Mouse (Mus musculus): Measurements from ENCODE around the gene Ndufb2. TPM values are rescaled to one million over a fixed set of nuclear protein-coding genes. Genes with fewer than 3 reads are reported as not detected.

Gene Ndufb2
- total and polyA plus RNA-seq, 3 experiments = 625 to 916 (median 742) TPM

- H3K4me1 ChIP-seq (ENCODE audit: control insufficient read depth, insufficient read depth, low read length) = peaks cover 7% of the 10 kb centered on the region; the same call in 1 of the 2 replicates
- no peak for DNase-seq
- 59% methylated on average over 8 of the region's 8 CpGs for WGBS
- intact Hi-C loops (cut with DNase I) = loop anchor here (5.0 kb wide), 1 partner anchor 55 kb away; no protein-coding TSS in a partner anchor
- no peaks in the 10 kb centered on the region for H3K36me3 ChIP-seq (ENCODE audit: control insufficient read depth, insufficient read depth, low read length)
- no peak overlapping the region for H3K9ac ChIP-seq (ENCODE audit: low read depth, low read length)
- H3K27me3 ChIP-seq (ENCODE audit: control insufficient read depth, insufficient read depth, low read length) = no peaks in the 10 kb centered on the region
- H3K4me3 ChIP-seq = no peak overlapping the region
- no peak overlapping the region for H3K27ac ChIP-seq
- H3K79me2 ChIP-seq (replicated peaks; ENCODE audit: control insufficient read depth, insufficient read depth, low read length) = no peaks in the 10 kb centered on the region
- TF ChIP-seq CTCF (IDR thresholded peaks at IDR 0.05) (no peak), EP300 (IDR thresholded peaks at IDR 0.05; ENCODE audit: insufficient read depth, low read depth, low read length) (no peak), POLR2A (IDR thresholded peaks at IDR 0.05; ENCODE audit: insufficient read depth, low read depth, low read length) (no peak)
Observed at GRCm38 (mm10) chr6:39551981-39552636, 40.3 kb upstream of the Ndufb2 start.

- WGBS = 58% methylated on average over 12 of the region's 12 CpGs
- Histone ChIP-seq H3K4me1 (ENCODE audit: control insufficient read depth, insufficient read depth, low read length) (peaks cover 7% of the 10 kb centered on the region; the same call in 1 of the 2 replicates), H3K27me3 (ENCODE audit: control insufficient read depth, insufficient read depth, low read length) (no peaks in the 10 kb centered on the region), H3K9ac (ENCODE audit: low read depth, low read length) (no peak overlapping the region), H3K4me3 (peak overlapping the region; percentile 9; the same call in 1 of the 2 replicates), H3K36me3 (ENCODE audit: control insufficient read depth, insufficient read depth, low read length) (no peaks in the 10 kb centered on the region), H3K79me2 (replicated peaks; ENCODE audit: control insufficient read depth, insufficient read depth, low read length) (no peaks in the 10 kb centered on the region), H3K27ac (peak overlapping the region; percentile 68)
- intact Hi-C loops (cut with DNase I) = loop anchor here (5.0 kb wide), 1 partner anchor 58 kb away; no protein-coding TSS in a partner anchor
- peak in 1 of 2 experiments; percentile 31 for DNase-seq
- TF ChIP-seq CTCF (IDR thresholded peaks at IDR 0.05) (no peak), POLR2A (IDR thresholded peaks at IDR 0.05; ENCODE audit: insufficient read depth, low read depth, low read length) (no peak; the same call in 1 of the 2 replicates), EP300 (IDR thresholded peaks at IDR 0.05; ENCODE audit: insufficient read depth, low read depth, low read length) (no peak)
Observed at GRCm38 (mm10) chr6:39554888-39555647, 37.3 kb upstream of the Ndufb2 start.

- no peaks in the 10 kb centered on the region for H3K79me2 ChIP-seq (replicated peaks; ENCODE audit: control insufficient read depth, insufficient read depth, low read length)
- no peak overlapping the region; the same call in 1 of the 2 replicates for H3K27ac ChIP-seq
- intact Hi-C loops (cut with DNase I) = no loop called here
- H3K36me3 ChIP-seq (ENCODE audit: control insufficient read depth, insufficient read depth, low read length) = no peaks in the 10 kb centered on the region
- no peaks in the 10 kb centered on the region for H3K27me3 ChIP-seq (ENCODE audit: control insufficient read depth, insufficient read depth, low read length)
- peaks cover 7% of the 10 kb centered on the region; the same call in 1 of the 2 replicates for H3K4me1 ChIP-seq (ENCODE audit: control insufficient read depth, insufficient read depth, low read length)
- DNase-seq = no peak
- 79% methylated on average over 2 of the region's 2 CpGs for WGBS
- no peak overlapping the region for H3K9ac ChIP-seq (ENCODE audit: low read depth, low read length)
- no peak overlapping the region for H3K4me3 ChIP-seq
- TF ChIP-seq EP300 (IDR thresholded peaks at IDR 0.05; ENCODE audit: insufficient read depth, low read depth, low read length) (no peak), POLR2A (IDR thresholded peaks at IDR 0.05; ENCODE audit: insufficient read depth, low read depth, low read length) (no peak), CTCF (IDR thresholded peaks at IDR 0.05) (no peak)
Observed at GRCm38 (mm10) chr6:39555648-39555945, 36.8 kb upstream of the Ndufb2 start.

GRCm38 (mm10) chr6:39556900-39557659, 35.3 kb upstream of the Ndufb2 start:
- peak overlapping the region; percentile 76 for H3K4me3 ChIP-seq
- DNase-seq = peak; percentile 59 to 74
- peak overlapping the region; percentile 83 for H3K27ac ChIP-seq
- H3K36me3 ChIP-seq (ENCODE audit: control insufficient read depth, insufficient read depth, low read length) = no peaks in the 10 kb centered on the region
- H3K27me3 ChIP-seq (ENCODE audit: control insufficient read depth, insufficient read depth, low read length) = no peaks in the 10 kb centered on the region
- peaks cover 7% of the 10 kb centered on the region; the same call in 1 of the 2 replicates for H3K4me1 ChIP-seq (ENCODE audit: control insufficient read depth, insufficient read depth, low read length)
- TF ChIP-seq CTCF (IDR thresholded peaks at IDR 0.05) = no peak
- no peak for TF ChIP-seq POLR2A (IDR thresholded peaks at IDR 0.05; ENCODE audit: insufficient read depth, low read depth, low read length)
- no peak for TF ChIP-seq EP300 (IDR thresholded peaks at IDR 0.05; ENCODE audit: insufficient read depth, low read depth, low read length)
- WGBS = 2% methylated on average over 52 of the region's 54 CpGs
- peak overlapping the region; percentile 78 for H3K9ac ChIP-seq (ENCODE audit: low read depth, low read length)
- H3K79me2 ChIP-seq (replicated peaks; ENCODE audit: control insufficient read depth, insufficient read depth, low read length) = no peaks in the 10 kb centered on the region
- intact Hi-C loops (cut with DNase I) = no loop called here

- DNase-seq = peak; percentile 85 to 87
- Histone ChIP-seq H3K27ac (peak within 1 kb of the TSS; percentile 83), H3K4me1 (ENCODE audit: control insufficient read depth, insufficient read depth, low read length) (peaks cover 9% of the 10 kb centered on the region; the same call in 1 of the 2 replicates), H3K27me3 (ENCODE audit: control insufficient read depth, insufficient read depth, low read length) (no peaks in the 10 kb centered on the region), H3K9ac (ENCODE audit: low read depth, low read length) (peak within 1 kb of the TSS; percentile 78), H3K4me3 (peak within 1 kb of the TSS; percentile 76), H3K79me2 (replicated peaks; ENCODE audit: control insufficient read depth, insufficient read depth, low read length) (no peaks in the 10 kb centered on the region), H3K36me3 (ENCODE audit: control insufficient read depth, insufficient read depth, low read length) (no peaks in the 10 kb centered on the region)
- TF ChIP-seq EP300 (IDR thresholded peaks at IDR 0.05; ENCODE audit: insufficient read depth, low read depth, low read length) = no peak
- intact Hi-C loops (cut with DNase I) = no loop called here
- WGBS = 2% methylated on average over 48 of the region's 50 CpGs
Observed at GRCm38 (mm10) chr6:39557723-39558261, 34.6 kb upstream of the Ndufb2 start, which contains the start of gene Dennd2a. Gene Dennd2a (minus strand): TSS chr6:39557867.

Data from heart, adult 2 months (tissue).